Mouse (Mus musculus): ENCODE results near the gene Isoc2b. TPM values are rescaled to one million over a fixed set of nuclear protein-coding genes. Genes with fewer than 3 reads are reported as not detected.
A peak's percentile ranks its signal among the peaks of the same experiment; 100 is the strongest.
"Not testable (repeated sequence)": the region's sequence is repeated elsewhere in the genome, so short reads cannot be mapped to it uniquely, and the experiment has no call there.

Isoc2b gene
- total RNA-seq, 2 experiments from 2014 or later: 6.0 to 8.6 TPM

GRCm38 (mm10) chr7:4876753-4877221 is 6.7 kb upstream of the Isoc2b start, which contains the start of gene Isoc2a:
Gene Isoc2a, plus strand, starts transcription at chr7:4877153.
- peak; percentile 72 to 77 for DNase-seq (ENCODE audit: low spot score in 2 of 2)
- intact Hi-C loops (cut with DNase I): no loop called here

- intact Hi-C loops (cut with DNase I): no loop called here
These were observed 3.4 kb downstream of the Isoc2b start for GRCm38 (mm10) chr7:4866631-4867180.

GRCm38 (mm10) chr7:4865579-4866493 is 4.2 kb downstream of the Isoc2b start:
- peak; percentile 94 to 96 for DNase-seq (ENCODE audit: low spot score in 2 of 2)
- intact Hi-C loops (cut with DNase I): loop anchor here (2.0 kb wide), 1 partner anchor 21 kb away; the partner anchor contains the start of gene Shisa7

More at GRCm38 (mm10) chr7:4866631-4867180, 3.4 kb downstream of the Isoc2b start:
- DNase-seq (ENCODE audit: low spot score in 2 of 2): no peak

DNA sequence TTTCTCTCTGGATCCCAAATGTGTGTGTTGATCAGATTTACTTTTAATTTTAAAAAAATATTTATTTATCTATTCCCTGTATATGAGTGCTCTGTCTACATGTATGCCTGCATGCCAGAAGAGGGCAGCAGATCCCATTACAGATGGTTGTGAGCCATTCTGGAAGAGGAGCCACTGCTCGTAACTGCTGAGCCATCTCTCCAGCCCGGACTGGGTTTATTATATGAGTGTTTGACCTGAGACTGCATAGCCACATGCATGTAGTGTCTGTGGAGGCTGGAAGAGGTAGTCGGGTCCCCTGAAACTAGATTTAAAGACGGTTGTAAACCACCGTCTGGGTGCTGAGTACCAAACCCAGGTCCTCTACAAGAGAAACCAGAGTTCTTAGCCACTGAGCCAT is 5.0 kb downstream of the Isoc2b start:
- DNase-seq (ENCODE audit: low spot score in 2 of 2): no peak
- intact Hi-C loops (cut with DNase I): loop anchor here (2.0 kb wide), 1 partner anchor 20 kb away; the partner anchor contains the start of gene Shisa7

DNA sequence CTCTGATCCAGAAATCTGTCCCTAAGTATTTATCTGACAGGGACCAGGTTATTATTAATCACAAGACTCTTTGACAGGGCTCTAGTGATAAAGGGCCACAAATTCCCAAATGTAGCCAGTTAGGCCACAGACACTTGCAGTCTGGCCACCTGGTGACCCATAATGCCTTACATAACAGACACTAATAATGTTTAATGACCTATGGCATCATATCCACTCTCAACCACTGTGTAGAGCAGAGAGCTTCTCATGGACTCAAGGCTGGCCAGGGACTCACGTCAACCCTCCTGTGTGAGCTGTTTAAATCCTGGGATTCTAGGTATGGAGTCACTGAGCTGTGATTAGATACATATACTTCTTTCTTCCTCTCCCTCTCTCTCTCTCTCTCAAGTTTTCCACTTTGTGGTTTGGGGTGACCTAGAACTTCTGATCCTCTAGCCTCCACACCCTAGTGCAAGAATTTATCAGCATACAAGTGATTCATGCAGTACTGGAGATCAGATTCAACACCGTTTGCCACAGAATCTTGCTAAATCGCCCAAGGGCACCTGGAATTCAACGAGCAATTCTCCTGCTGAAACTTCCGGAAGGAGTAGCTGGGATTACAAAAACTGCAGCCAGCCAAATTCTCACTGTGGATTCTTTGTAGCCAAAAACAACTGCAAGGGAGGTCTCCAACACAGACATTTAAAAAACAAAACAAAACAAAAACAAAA is 5.8 kb downstream of the Isoc2b start:
- intact Hi-C loops (cut with DNase I): loop anchor here (2.0 to 5.0 kb wide), 2 partner anchors 19 to 58 kb away; partner anchors contain the start of genes Nat14 and Shisa7

DNA sequence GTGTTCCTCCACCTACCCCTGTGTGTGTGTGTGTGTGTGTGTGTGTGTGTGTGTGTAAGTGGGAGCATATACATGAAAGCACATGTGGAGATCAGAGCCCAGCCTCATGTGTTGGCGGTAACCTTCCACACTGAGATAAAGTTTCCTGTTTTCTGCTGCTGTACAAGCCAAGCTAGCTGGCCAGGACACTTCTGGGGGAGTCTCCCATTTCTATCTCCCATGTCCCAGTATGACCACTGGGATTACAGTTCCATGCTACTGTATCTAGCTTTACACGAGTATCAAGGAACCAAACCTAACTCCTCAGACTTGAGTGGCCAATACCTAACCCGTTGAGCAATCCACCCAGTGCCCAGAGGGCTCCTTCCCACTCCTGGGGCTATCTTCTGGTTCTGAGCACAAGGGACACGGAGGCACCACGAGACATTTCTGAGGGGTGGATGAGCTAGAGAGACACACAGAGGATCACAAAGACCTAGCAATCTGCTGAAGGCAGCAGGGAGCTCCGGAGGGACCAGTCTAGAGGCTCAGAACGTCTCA is 6.4 kb downstream of the Isoc2b start:
- intact Hi-C loops (cut with DNase I): loop anchor here (2.0 to 5.0 kb wide), 2 partner anchors 19 to 59 kb away; partner anchors contain the start of genes Nat14 and Shisa7

More for the DNA sequence above, 5.8 kb downstream of the Isoc2b start:
- DNase-seq (ENCODE audit: low spot score in 2 of 2): no peak

GRCm38 (mm10) chr7:4863041-4863440 is 7.0 kb downstream of the Isoc2b start:
- intact Hi-C loops (cut with DNase I): loop anchor here (5.0 kb wide), 1 partner anchor 59 kb away; the partner anchor contains the start of gene Nat14
- no peak for DNase-seq (ENCODE audit: low spot score in 2 of 2)

More for the DNA sequence above, 6.4 kb downstream of the Isoc2b start:
- no peak for DNase-seq (ENCODE audit: low spot score in 2 of 2)

- not testable (repeated sequence) for DNase-seq (ENCODE audit: low spot score in 2 of 2)
- intact Hi-C loops (cut with DNase I): loop anchor here (5.0 kb wide), 1 partner anchor 61 kb away; the partner anchor contains the start of gene Nat14
These were observed 9.1 kb downstream of the Isoc2b start for GRCm38 (mm10) chr7:4860926-4861325.

- intact Hi-C loops (cut with DNase I): no loop called here
- DNase-seq (ENCODE audit: low spot score in 2 of 2): no peak
These were observed 10.6 kb downstream of the Isoc2b start for GRCm38 (mm10) chr7:4859418-4859978.

GRCm38 (mm10) chr7:4857321-4857720 is 12.7 kb downstream of the Isoc2b start:
- intact Hi-C loops (cut with DNase I): no loop called here
- no peak for DNase-seq (ENCODE audit: low spot score in 2 of 2)

- DNase-seq (ENCODE audit: low spot score in 2 of 2): no peak
- intact Hi-C loops (cut with DNase I): no loop called here
These were observed 13.6 kb downstream of the Isoc2b start for GRCm38 (mm10) chr7:4856508-4856907.

DNA sequence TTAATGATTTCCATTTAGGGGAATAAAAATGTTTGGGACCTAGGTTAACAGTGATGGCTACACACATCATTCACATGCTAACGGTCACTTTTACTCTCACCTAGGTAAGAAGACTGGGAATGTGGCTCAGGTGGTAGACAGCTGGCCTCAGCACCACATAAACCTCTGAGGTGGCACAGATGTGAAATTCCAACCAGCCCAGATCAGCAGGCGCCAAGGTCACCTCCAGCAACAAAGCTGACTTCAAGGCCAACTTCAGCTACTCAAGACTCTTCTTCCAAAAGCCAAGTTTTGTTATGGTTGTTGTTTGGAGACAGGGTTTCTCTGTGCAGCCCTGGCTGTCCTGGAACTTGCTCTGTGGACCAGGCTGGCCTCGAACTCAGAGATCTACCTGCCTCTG is 16.4 kb downstream of the Isoc2b start:
- no peak for DNase-seq (ENCODE audit: low spot score in 2 of 2)
- intact Hi-C loops (cut with DNase I): no loop called here

DNA sequence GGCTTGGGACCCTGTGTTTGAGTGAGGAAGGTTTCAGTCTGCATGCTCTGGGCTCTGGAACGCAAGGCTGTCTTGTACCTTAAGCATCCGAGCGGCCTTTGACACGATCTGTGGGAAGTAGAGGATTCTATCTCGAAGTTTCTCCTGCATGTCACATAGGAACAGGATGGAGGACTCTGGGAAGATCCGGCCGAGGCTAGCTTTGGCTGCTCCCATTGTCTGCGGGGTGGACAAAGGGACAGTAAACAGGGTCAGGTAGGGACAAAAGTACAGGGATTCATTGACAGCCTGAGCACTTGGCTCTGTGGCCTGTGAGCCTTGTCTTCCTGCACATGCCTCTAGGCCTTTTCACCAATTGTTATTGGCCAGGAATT is 18.8 kb downstream of the Isoc2b start:
- intact Hi-C loops (cut with DNase I): no loop called here

DNA sequence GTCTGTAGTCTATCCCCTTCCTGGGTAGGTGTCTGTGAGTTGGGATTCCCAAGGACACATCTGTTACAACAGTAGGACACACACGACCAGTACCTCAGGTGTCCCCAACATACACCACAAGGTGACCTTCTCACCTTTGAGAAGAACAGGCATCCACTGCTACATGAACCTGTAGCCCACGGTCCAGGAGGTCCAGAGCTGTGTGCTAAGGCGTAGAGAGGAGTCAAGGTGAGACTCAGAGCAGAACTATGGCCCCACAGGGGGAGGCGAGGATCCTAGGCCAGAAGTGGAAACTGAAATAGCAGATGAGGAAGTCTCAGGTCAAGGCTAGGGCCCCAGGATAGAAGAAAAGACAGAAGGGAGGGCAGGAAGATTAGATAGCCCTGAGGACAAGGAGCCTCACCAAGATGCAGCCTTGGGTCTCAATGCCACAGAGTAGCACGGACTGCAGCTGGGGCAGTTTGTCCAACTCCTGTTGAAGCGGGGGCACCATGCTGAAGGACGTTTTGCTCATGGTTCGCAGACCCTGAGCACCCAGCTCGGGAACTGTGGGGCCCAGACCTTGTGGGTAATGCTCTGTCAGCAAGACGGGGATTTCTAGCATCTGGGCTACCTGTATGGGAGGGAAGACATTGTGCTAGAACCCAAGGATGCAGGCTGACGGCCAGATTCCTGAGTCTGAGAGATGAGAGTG is 19.3 kb downstream of the Isoc2b start:
- DNase-seq (ENCODE audit: low spot score in 2 of 2): no peak
- intact Hi-C loops (cut with DNase I): no loop called here

More for the DNA sequence above, 18.8 kb downstream of the Isoc2b start:
- DNase-seq (ENCODE audit: low spot score in 2 of 2): no peak

DNA sequence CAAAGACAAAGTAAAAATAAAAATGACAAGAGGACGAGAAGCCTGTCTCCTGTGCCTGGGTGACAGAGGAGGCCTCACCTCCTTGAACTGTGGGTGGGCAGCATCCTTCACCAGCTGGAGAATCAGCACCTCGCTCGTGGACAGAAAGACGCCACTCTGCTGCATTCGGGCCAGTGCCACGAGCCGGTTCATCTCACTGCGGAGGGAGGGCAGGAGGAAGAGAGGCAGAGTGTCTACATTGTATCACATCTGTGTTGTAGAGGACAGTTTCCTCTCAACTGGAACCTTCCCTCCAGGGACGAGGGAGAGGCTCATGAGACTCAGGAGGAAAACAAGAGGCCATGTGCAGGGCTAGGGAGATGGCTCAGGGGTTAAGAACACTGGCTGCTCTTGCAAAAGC is 20.7 kb downstream of the Isoc2b start:
- intact Hi-C loops (cut with DNase I): no loop called here
- DNase-seq (ENCODE audit: low spot score in 2 of 2): no peak

DNA sequence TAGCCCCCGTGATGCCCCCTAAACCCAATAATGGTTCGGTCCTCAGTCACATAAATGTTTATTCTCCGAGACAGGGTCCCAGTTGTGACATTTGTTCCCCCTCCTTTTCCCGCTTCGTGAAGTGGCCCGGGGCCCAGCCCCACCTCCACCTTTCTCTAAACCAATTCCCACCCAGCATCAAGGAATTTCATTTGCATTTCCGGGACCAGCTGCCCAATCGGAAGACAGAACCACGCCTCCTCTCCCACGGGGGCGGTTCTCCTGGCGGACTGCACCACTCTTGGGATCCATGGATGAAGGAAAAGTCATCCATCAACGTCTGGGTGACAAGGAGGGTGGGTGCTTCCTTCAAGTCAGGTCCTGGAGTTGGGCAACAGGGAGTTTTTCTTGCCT is 25.1 kb downstream of the Isoc2b start:
- intact Hi-C loops (cut with DNase I): loop anchor here (2.0 to 5.0 kb wide), 3 partner anchors 20 to 77 kb away; partner anchors contain the start of gene Nat14
- DNase-seq (ENCODE audit: low spot score in 2 of 2): peak; percentile 90 to 91

DNA sequence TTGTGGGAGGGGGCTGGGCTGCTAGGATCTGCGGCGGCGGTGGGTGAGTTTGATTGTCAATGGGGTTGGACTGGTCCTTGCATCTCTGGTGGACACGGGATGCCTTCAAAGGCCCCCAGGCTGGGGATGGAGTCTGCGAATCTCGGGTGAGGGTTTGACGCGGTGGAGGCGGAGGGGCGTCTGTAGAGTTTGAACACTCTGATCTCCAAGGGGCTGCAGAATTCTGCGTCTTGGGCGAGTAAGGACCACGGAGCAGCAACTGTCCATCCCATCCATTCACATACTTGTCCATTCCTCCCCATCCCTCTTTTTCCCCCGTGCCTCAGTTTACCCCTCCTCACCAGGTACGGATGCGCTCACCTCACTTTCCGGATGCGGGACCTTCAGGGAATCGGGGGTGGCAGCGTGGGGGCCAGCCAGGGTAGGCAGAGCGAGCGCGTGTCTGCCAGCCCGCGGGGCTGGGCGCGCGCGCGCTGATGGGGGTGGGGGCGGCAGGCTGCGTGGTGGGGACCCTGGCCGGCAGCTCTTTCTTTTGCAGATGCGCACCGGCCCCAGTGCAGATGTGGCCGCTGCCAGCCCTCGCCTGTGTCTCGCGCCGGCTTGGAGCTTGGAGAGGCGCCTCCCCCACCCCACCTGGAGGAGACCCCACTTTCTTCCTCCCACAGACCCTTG is 25.7 kb downstream of the Isoc2b start, which contains the start of gene Shisa7:
Shisa7 (minus strand) TSS at position 452 of the 672 bp plus-strand sequence.
- intact Hi-C loops (cut with DNase I): loop anchor here (2.0 to 5.0 kb wide), 3 partner anchors 20 to 78 kb away; partner anchors contain the start of gene Nat14
- no peak for DNase-seq (ENCODE audit: low spot score in 2 of 2)
